Mouse (Mus musculus): ENCODE data around the gene Kif16b. TPM values are rescaled to one million over a fixed set of nuclear protein-coding genes. Genes with fewer than 3 reads are reported as not detected.
A peak's percentile ranks its signal among the peaks of the same experiment; 100 is the strongest.

The Kif16b gene
- polyA plus RNA-seq, 1 experiment from 2014 or later: 5.2 TPM

- H3K27me3 ChIP-seq (ENCODE audit: low read depth, poor library complexity, severe bottlenecking): peaks cover 8% of the 10 kb centered on the region; the same call in 1 of the 2 replicates
- no peak overlapping the region for H3K4me3 ChIP-seq
- H3K36me3 ChIP-seq: 0 out of 2 replicates have a peak, but pooled peaks cover 3% of the 10 kb centered on the region
- H3K27ac ChIP-seq (replicated peaks): no peak overlapping the region
- H3K4me1 ChIP-seq: no peaks in the 10 kb centered on the region
- no peak for DNase-seq (ENCODE audit: low spot score)
- 0 out of 2 replicates have a peak, but pooled peaks cover 2% of the 10 kb centered on the region for H3K9me3 ChIP-seq (replicated peaks)
These were observed 281.4 kb downstream of the Kif16b start for GRCm38 (mm10) chr2:142619926-142620325.

GRCm38 (mm10) chr2:142614535-142614934 is 286.8 kb downstream of the Kif16b start:
- WGBS: 84% methylated on average over 5 of the region's 5 CpGs
- DNase-seq (ENCODE audit: low spot score): no peak
- H3K4me3 ChIP-seq: no peak overlapping the region
- 0 out of 2 replicates have a peak, but pooled peaks cover 2% of the 10 kb centered on the region for H3K9me3 ChIP-seq (replicated peaks)
- peaks cover 32% of the 10 kb centered on the region; the same call in 1 of the 2 replicates for H3K27me3 ChIP-seq (ENCODE audit: low read depth, poor library complexity, severe bottlenecking)
- H3K27ac ChIP-seq (replicated peaks): no peak overlapping the region
- 0 out of 2 replicates have a peak, but pooled peaks cover 3% of the 10 kb centered on the region for H3K36me3 ChIP-seq
- H3K4me1 ChIP-seq: peaks cover 5% of the 10 kb centered on the region

GRCm38 (mm10) chr2:142612359-142612953 is 288.9 kb downstream of the Kif16b start:
- H3K27ac ChIP-seq (replicated peaks): no peak overlapping the region
- 0 out of 2 replicates have a peak, but pooled peaks cover 3% of the 10 kb centered on the region for H3K36me3 ChIP-seq
- H3K27me3 ChIP-seq (ENCODE audit: low read depth, poor library complexity, severe bottlenecking): peaks cover 41% of the 10 kb centered on the region
- no peak overlapping the region for H3K4me3 ChIP-seq
- 77% methylated on average over 5 of the region's 5 CpGs for WGBS
- H3K9me3 ChIP-seq (replicated peaks): 0 out of 2 replicates have a peak, but pooled peaks cover 2% of the 10 kb centered on the region
- no peak for DNase-seq (ENCODE audit: low spot score)
- H3K4me1 ChIP-seq: peaks cover 16% of the 10 kb centered on the region

DNA sequence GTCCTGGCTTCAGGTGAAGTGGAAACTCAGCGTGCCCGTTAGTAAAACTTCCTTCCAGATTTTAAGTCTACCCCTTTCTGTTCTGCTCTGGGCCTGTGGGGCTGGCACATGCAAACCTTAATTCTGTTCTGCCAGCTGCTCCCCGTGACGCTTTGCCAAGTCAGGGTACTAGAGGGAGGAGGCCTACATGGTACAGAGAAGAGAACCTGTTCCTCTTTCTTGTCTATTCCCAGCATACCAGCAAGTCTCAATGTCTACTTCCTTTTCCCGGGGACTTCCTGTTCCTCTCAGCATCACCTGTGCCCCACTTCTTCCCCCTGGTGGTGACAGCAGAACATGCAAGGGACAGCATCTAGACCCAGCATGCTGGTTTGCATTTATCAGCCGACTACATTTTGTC is 290.2 kb downstream of the Kif16b start:
- peak; percentile 27 for DNase-seq (ENCODE audit: low spot score)
- peaks cover 49% of the 10 kb centered on the region for H3K27me3 ChIP-seq (ENCODE audit: low read depth, poor library complexity, severe bottlenecking)
- H3K27ac ChIP-seq (replicated peaks): no peak overlapping the region
- H3K36me3 ChIP-seq: 0 out of 2 replicates have a peak, but pooled peaks cover 2% of the 10 kb centered on the region
- peaks cover 16% of the 10 kb centered on the region for H3K4me1 ChIP-seq
- WGBS: 82% methylated on average over 6 of the region's 6 CpGs
- H3K4me3 ChIP-seq: no peak overlapping the region
- H3K9me3 ChIP-seq (replicated peaks): 0 out of 2 replicates have a peak, but pooled peaks cover 2% of the 10 kb centered on the region

- WGBS: 88% methylated on average over 5 of the region's 5 CpGs
- H3K36me3 ChIP-seq: no peaks in the 10 kb centered on the region
- DNase-seq (ENCODE audit: low spot score): no peak
- no peak overlapping the region for H3K4me3 ChIP-seq
- peaks cover 53% of the 10 kb centered on the region for H3K27me3 ChIP-seq (ENCODE audit: low read depth, poor library complexity, severe bottlenecking)
- H3K27ac ChIP-seq (replicated peaks): no peak overlapping the region
- peaks cover 16% of the 10 kb centered on the region for H3K4me1 ChIP-seq
- no peaks in the 10 kb centered on the region for H3K9me3 ChIP-seq (replicated peaks)
These were observed 291.1 kb downstream of the Kif16b start for GRCm38 (mm10) chr2:142610206-142610605.

DNA sequence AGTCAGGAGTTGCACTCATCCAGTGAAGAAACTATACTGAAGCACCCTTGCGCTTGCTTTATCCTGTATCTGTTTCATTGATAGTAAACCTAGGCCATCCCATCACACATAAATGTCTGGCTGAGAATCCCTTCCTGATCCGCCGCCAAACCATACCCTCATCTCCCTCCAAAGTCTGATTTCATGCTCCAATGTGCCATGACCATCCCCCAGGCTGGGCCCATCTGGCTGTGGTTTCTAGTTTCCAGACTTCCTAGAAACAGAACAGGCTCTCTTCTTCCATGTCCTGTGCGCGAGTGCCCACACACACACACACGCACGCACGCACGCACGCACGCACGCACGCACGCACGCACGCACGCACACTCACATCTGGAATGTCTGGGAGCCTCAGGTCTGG is 292.6 kb downstream of the Kif16b start:
- WGBS: 92% methylated on average over 17 of the region's 17 CpGs
- Histone ChIP-seq H3K36me3 (no peaks in the 10 kb centered on the region), H3K4me3 (no peak overlapping the region), H3K4me1 (peaks cover 16% of the 10 kb centered on the region), H3K27me3 (ENCODE audit: low read depth, poor library complexity, severe bottlenecking) (peaks cover 52% of the 10 kb centered on the region), H3K9me3 (replicated peaks) (no peaks in the 10 kb centered on the region), H3K27ac (replicated peaks) (peak overlapping the region; percentile 53)
- peak; percentile 20 for DNase-seq (ENCODE audit: low spot score)

DNA sequence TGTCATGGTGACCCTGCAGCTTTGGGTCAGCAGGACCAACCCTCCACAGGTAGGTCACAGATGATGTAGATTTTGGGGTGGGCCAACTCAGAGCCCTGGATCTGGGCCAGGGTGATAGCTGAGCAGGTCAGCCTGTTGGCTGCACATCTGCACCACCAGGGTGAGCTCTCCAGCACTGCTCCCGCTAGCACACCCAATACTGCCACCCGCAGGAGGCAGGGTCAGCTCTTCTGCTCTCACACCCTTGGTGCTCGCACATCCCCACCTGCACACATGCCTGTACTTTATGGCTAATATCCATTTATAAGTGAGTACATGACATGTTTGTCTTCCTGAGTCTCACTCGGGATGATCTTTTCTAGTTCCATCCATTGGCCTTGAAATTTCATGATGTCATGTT is 296.6 kb downstream of the Kif16b start:
- Histone ChIP-seq H3K9me3 (replicated peaks) (no peaks in the 10 kb centered on the region), H3K27me3 (ENCODE audit: low read depth, poor library complexity, severe bottlenecking) (peaks cover 63% of the 10 kb centered on the region), H3K4me1 (peaks cover 13% of the 10 kb centered on the region), H3K4me3 (no peak overlapping the region), H3K36me3 (no peaks in the 10 kb centered on the region), H3K27ac (replicated peaks) (no peak overlapping the region)
- no peak for DNase-seq (ENCODE audit: low spot score)
- WGBS: 78% methylated on average over 4 of the region's 4 CpGs

DNA sequence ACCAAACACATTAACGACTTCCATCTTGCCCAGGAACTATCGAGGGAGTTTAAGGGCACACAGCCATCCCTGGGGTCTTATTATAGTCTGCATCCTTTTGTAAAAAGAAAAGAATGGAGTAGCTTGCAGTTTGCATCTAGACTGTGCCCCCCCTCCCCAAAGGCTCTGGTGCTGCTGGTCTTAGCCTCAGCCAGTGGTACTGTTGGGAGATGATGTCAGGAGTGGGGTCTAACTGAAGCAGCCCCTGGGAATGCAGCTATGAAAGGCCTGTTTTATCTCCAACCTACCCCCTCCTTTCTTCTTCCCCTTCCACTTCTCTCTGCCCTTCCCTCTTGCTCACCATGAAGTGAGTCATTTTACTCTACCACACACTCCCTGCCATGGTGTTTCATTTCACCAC is 298.1 kb downstream of the Kif16b start:
- Histone ChIP-seq H3K4me1 (no peaks in the 10 kb centered on the region), H3K27ac (replicated peaks) (no peak overlapping the region), H3K4me3 (no peak overlapping the region), H3K36me3 (no peaks in the 10 kb centered on the region), H3K9me3 (replicated peaks) (no peaks in the 10 kb centered on the region), H3K27me3 (ENCODE audit: low read depth, poor library complexity, severe bottlenecking) (peaks cover 73% of the 10 kb centered on the region)
- WGBS: 62% methylated on average over 2 of the region's 2 CpGs
- no peak for DNase-seq (ENCODE audit: low spot score)

DNA sequence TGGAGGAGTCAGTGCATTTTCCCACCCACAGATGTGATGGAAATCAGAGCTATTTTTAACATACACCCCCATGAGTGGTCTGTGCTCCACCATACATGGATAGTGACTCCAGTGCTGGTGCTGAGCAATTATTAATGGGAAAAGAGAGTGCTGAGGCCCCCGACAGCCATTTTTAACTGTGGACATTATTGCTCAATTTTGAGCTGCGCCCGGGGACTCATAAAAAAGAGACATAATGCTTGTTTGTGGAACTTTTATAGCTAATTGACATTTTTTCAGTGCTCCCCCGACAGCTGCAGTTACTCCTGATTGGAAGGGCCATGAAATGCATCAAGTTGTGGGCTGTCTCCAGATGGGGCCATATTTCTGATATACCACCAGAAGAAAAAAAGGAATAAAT is 302.1 kb downstream of the Kif16b start:
- H3K27me3 ChIP-seq (ENCODE audit: low read depth, poor library complexity, severe bottlenecking): peaks cover 89% of the 10 kb centered on the region

DNA sequence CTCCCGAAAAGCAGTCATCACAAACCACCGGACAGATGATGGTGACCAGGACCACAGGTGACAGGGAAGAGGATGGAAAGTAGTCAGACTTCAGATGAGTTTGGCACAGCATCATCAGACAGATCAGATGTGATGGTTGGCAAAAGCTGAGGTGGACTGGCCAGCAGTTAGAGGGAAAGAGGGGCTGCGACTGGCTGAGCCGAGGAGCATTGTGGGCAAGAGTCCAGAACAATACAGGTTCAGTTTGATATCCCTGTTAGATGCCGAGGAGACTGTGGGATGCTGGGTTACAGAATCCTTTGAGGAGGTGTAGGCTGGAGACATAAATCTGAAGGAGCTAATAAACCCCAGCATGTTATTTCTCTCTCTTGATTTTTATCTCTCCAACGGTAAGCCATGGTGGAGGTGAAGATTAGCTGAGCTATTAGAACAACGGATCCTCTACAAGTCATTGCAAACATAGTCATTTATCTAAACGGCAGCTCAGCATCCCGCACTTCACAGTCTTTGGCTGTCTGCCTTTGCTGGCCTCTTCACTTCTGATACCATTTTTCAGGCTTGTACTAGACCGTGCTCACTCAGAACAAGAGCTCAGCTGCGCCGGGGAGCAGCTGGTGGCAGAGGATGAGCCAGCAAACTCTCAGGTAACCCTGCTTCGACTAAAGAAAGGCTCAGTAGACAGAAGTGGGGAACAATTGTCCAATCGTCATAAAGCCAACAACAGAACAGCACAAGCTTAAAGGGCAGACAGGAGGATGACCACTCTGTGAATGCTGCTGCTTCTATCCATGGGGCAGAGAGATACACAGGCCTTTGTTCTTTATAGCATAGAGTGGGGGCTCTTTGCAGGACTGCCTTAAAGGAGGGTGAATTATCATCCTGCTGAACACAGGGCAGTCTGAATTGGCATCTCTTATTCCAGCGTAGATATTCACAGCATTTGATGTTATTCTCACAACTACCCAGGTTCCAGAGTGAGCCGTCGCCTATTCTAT is 304.9 kb downstream of the Kif16b start:
- Histone ChIP-seq H3K27ac (replicated peaks) (no peak overlapping the region), H3K36me3 (no peaks in the 10 kb centered on the region), H3K27me3 (ENCODE audit: low read depth, poor library complexity, severe bottlenecking) (peaks cover 98% of the 10 kb centered on the region), H3K9me3 (replicated peaks) (0 out of 2 replicates have a peak, but pooled peaks cover 2% of the 10 kb centered on the region), H3K4me3 (no peak overlapping the region), H3K4me1 (no peaks in the 10 kb centered on the region; the same call in 1 of the 2 replicates)
- no peak for DNase-seq (ENCODE audit: low spot score)
- 83% methylated on average over 17 of the region's 17 CpGs for WGBS

More for the DNA sequence above, 302.1 kb downstream of the Kif16b start:
- H3K4me3 ChIP-seq: no peak overlapping the region
- 85% methylated on average over 4 of the region's 4 CpGs for WGBS
- no peak overlapping the region for H3K27ac ChIP-seq (replicated peaks)
- no peaks in the 10 kb centered on the region for H3K36me3 ChIP-seq
- H3K9me3 ChIP-seq (replicated peaks): no peaks in the 10 kb centered on the region
- H3K4me1 ChIP-seq: no peaks in the 10 kb centered on the region
- no peak for DNase-seq (ENCODE audit: low spot score)

- H3K27ac ChIP-seq (replicated peaks): 0 out of 2 replicates have a peak overlapping the region, but pooled peaks have one; percentile 76
- no peak overlapping the region for H3K4me3 ChIP-seq
- 0 out of 2 replicates have a peak, but pooled peaks cover 2% of the 10 kb centered on the region for H3K9me3 ChIP-seq (replicated peaks)
- H3K36me3 ChIP-seq: no peaks in the 10 kb centered on the region
- H3K27me3 ChIP-seq (ENCODE audit: low read depth, poor library complexity, severe bottlenecking): peaks cover 88% of the 10 kb centered on the region
- DNase-seq (ENCODE audit: low spot score): peak; percentile 9
- peaks cover 33% of the 10 kb centered on the region for H3K4me1 ChIP-seq
These were observed 310.4 kb downstream of the Kif16b start for GRCm38 (mm10) chr2:142590938-142591337.

DNA sequence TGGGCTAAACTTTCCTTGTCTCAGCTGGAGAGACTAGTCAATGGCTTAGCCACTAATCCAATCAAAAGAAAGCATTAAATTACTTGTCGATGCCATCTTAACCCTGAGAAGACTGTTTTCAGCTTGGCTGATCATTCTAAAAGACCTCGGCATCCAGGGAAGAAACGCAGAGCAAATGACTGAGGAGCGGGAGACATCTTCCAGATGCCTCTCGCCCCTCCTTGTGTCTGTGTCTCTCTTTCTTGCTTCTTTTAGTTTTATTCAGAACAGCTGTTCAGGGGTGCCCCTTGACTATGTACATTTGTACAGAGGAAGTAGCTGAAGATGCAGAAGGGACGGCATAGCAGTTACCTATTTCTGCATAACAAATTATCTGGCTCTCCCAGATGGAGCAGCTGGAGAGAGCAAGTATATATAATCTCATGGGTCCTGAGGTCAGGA is 311.0 kb downstream of the Kif16b start:
- peaks cover 33% of the 10 kb centered on the region for H3K4me1 ChIP-seq
- H3K9me3 ChIP-seq (replicated peaks): 0 out of 2 replicates have a peak, but pooled peaks cover 2% of the 10 kb centered on the region
- peaks cover 88% of the 10 kb centered on the region for H3K27me3 ChIP-seq (ENCODE audit: low read depth, poor library complexity, severe bottlenecking)
- peak overlapping the region; percentile 76 for H3K27ac ChIP-seq (replicated peaks)
- WGBS: 8% methylated on average over 6 of the region's 6 CpGs
- peak; percentile 34 for DNase-seq (ENCODE audit: low spot score)
- H3K36me3 ChIP-seq: no peaks in the 10 kb centered on the region
- peak overlapping the region; percentile 5; the same call in 1 of the 2 replicates for H3K4me3 ChIP-seq
